Mouse (Mus musculus) cortical plate, adult 2 months (tissue): ENCODE results near the gene Tfcp2l1.

Experiments used
- CTCF ChIP-seq: fragments of 200-500 bp; IDR thresholded peaks from 2 replicates; pipeline ENCODE4 v1.5.1; 2011; ENCODE audit warnings: mild to moderate bottlenecking, control low read depth, low read length; ENCODE audit not compliant: insufficient read depth; ENCODE audit errors: extremely low read depth
- POLR2A ChIP-seq: fragments of 200-500 bp; IDR thresholded peaks from 2 replicates; pipeline ENCODE4 v1.6.1; 2011; ENCODE audit warnings: mild to moderate bottlenecking, low read length, control low read depth; ENCODE audit not compliant: insufficient read depth; ENCODE audit errors: extremely low read depth

DNA sequence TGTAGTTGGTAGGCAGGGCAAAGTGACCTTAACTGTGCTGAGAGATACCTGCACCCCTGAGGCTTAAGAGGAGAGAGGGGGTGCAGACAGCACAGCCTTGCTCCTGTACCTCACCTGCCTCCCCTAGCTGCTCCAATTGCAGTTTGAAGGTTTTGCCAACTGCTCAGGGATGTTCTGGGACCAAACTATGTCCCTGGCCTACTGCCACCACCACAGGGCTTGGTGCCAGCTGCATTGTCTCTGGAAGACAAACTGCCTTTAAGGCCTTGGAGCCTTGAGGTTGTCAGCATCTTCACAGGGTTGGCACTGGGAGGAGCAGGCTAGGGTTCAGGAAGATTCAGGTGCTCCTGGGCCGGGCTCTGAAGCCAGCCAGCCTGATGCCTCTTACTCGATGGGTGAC is 66.7 kb downstream of the Tfcp2l1 start:
- TF ChIP-seq POLR2A = no peak
- no peak for TF ChIP-seq CTCF
